Mouse (Mus musculus): ENCODE measurements at regions not wholly inside any gene's neighbourhood (a gene's known extent, or its start where the extent isn't known, plus 50 kb on each side); places are given as distances from the start of the nearest gene placed in this dataset.

- ATAC-seq (ENCODE audit: low FRiP score, low read depth), result no peak
- H3K27ac ChIP-seq (replicated peaks), result no peak overlapping the region
- H3K36me3 ChIP-seq, result no peaks in the 10 kb centered on the region
- WGBS, result 52% methylated on average over 5 of the region's 5 CpGs
- no peaks in the 10 kb centered on the region for H3K9me3 ChIP-seq
- no peaks in the 10 kb centered on the region for H3K4me1 ChIP-seq (replicated peaks)
- no peak overlapping the region for H3K9ac ChIP-seq
- no peak overlapping the region for H3K4me2 ChIP-seq
- no peaks in the 10 kb centered on the region for H3K27me3 ChIP-seq
- H3K4me3 ChIP-seq, result no peak overlapping the region
Observed at GRCm38 (mm10) chr14:35906313-35906712, 94.5 kb upstream of the 4930596D02Rik start.

- Histone ChIP-seq H3K4me3 (no peak overlapping the region), H3K4me2 (no peak overlapping the region), H3K27me3 (no peaks in the 10 kb centered on the region), H3K9me3 (no peaks in the 10 kb centered on the region), H3K9ac (no peak overlapping the region), H3K4me1 (replicated peaks) (no peaks in the 10 kb centered on the region), H3K27ac (replicated peaks) (no peak overlapping the region), H3K36me3 (no peaks in the 10 kb centered on the region)
- 0 out of 2 replicates have a peak, but pooled peaks have one; percentile 51 for ATAC-seq (ENCODE audit: low FRiP score, low read depth)
- WGBS, result 86% methylated on average over 6 of the region's 6 CpGs
Observed at GRCm38 (mm10) chr14:35884658-35885273, 73.0 kb upstream of the 4930596D02Rik start.

- no peaks in the 10 kb centered on the region for H3K9me3 ChIP-seq
- ATAC-seq (ENCODE audit: low FRiP score, low read depth), result no peak
- 85% methylated on average over 2 of the region's 2 CpGs for WGBS
- no peak overlapping the region for H3K4me2 ChIP-seq
- no peak overlapping the region for H3K9ac ChIP-seq
- H3K4me1 ChIP-seq (replicated peaks), result no peaks in the 10 kb centered on the region
- no peaks in the 10 kb centered on the region for H3K27me3 ChIP-seq
- no peaks in the 10 kb centered on the region for H3K36me3 ChIP-seq
- H3K4me3 ChIP-seq, result no peak overlapping the region
- no peak overlapping the region for H3K27ac ChIP-seq (replicated peaks)
Observed at GRCm38 (mm10) chr14:35874265-35874664, 62.5 kb upstream of the 4930596D02Rik start.
